Mouse (Mus musculus) activated CD4-positive, CD25-positive, alpha-beta regulatory T cell, adult 4 months (primary cell): ENCODE measurements at regions not wholly inside any gene's neighbourhood (a gene's known extent, or its start where the extent isn't known, plus 50 kb on each side); places are given as distances from the start of the nearest gene placed in this dataset.

Experiments
- ATAC-seq: one replicate; pipeline ENCODE4 v1.8.0; 2017

GRCm38 (mm10) chr5:119525960-119526359, 144.5 kb upstream of the Tbx3 start:
- no peak for ATAC-seq

- no peak for ATAC-seq
These were observed 140.5 kb upstream of the Tbx3 start for GRCm38 (mm10) chr5:119530009-119530408.

- ATAC-seq = no peak
These were observed 135.5 kb upstream of the Tbx3 start for GRCm38 (mm10) chr5:119534946-119535345.

- no peak for ATAC-seq
These were observed 127.6 kb upstream of the Tbx3 start for GRCm38 (mm10) chr5:119542836-119543235.

- ATAC-seq = no peak
These were observed 126.8 kb upstream of the Tbx3 start for GRCm38 (mm10) chr5:119543716-119544115.

- no peak for ATAC-seq
These were observed 125.8 kb upstream of the Tbx3 start for GRCm38 (mm10) chr5:119544681-119545080.

- no peak for ATAC-seq
These were observed 123.4 kb upstream of the Tbx3 start for GRCm38 (mm10) chr5:119547070-119547469.

- no peak for ATAC-seq
These were observed 119.6 kb upstream of the Tbx3 start for GRCm38 (mm10) chr5:119550916-119551315.

- ATAC-seq = no peak
These were observed 117.0 kb upstream of the Tbx3 start for GRCm38 (mm10) chr5:119553469-119553868.

GRCm38 (mm10) chr5:119557071-119557470, 113.4 kb upstream of the Tbx3 start:
- no peak for ATAC-seq

- no peak for ATAC-seq
These were observed 110.8 kb upstream of the Tbx3 start for GRCm38 (mm10) chr5:119559696-119560095.

- ATAC-seq = no peak
These were observed 110.1 kb upstream of the Tbx3 start for GRCm38 (mm10) chr5:119560392-119560791.

- no peak for ATAC-seq
These were observed 108.9 kb upstream of the Tbx3 start for GRCm38 (mm10) chr5:119561531-119561930.

- no peak for ATAC-seq
These were observed 106.7 kb upstream of the Tbx3 start for GRCm38 (mm10) chr5:119563510-119564351.

- ATAC-seq = no peak
These were observed 102.8 kb upstream of the Tbx3 start for GRCm38 (mm10) chr5:119567639-119568038.

GRCm38 (mm10) chr5:119570054-119570453, 100.4 kb upstream of the Tbx3 start:
- ATAC-seq = no peak

GRCm38 (mm10) chr5:119571644-119572043, 98.8 kb upstream of the Tbx3 start:
- ATAC-seq = no peak

- no peak for ATAC-seq
These were observed 95.3 kb upstream of the Tbx3 start for GRCm38 (mm10) chr5:119575124-119575523.

- no peak for ATAC-seq
These were observed 91.2 kb upstream of the Tbx3 start for GRCm38 (mm10) chr5:119579288-119579687.

- ATAC-seq = no peak
These were observed 90.7 kb upstream of the Tbx3 start for GRCm38 (mm10) chr5:119579806-119580205.

- ATAC-seq = no peak
These were observed 90.1 kb upstream of the Tbx3 start for GRCm38 (mm10) chr5:119580395-119580794.

- no peak for ATAC-seq
These were observed 89.7 kb upstream of the Tbx3 start for GRCm38 (mm10) chr5:119580798-119581197.

GRCm38 (mm10) chr5:119584389-119584788, 86.1 kb upstream of the Tbx3 start:
- no peak for ATAC-seq

GRCm38 (mm10) chr5:119584914-119585313, 85.6 kb upstream of the Tbx3 start:
- no peak for ATAC-seq
